24 mouse cellular contexts compared by ENCODE assay signal in the genomic region with DNA sequence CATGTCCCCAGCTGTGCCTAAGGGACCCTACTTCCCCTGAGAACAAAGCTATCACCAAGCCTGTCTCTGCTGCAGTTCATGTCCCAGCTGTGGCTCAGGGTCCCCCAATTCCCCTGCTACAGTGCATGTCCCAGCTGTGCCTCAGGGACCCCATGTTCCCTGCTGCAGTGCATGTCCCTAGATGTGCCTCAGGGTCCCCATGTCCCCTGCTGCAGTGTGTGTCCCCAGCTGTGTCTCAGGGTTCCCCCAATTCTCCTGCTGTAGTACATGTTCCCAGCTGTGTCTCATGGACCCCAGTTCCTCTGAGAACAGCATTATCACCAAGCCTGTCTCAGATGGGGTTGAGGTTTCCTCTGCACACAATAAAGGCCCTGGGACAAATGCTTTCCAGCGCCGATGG.
DNase-seq lines count a peak whose midpoint lies in the region; ATAC-seq and TF ChIP-seq lines count a peak whose summit lies in the region.
"Had no signal": no experiment of that assay in that cellular context is flagged by ENCODE, and none has a peak within 500 bp of the region (broad histone marks: within the 10 kb centered on the region; RNA-seq: fewer than 3 reads in every experiment).

No protein-coding gene starts in this region.

- no peaks in the 10 kb centered on the region for H3K9me3 ChIP-seq in megakaryocyte, embryonic 14.5 days
- no peaks in the 10 kb centered on the region for H3K9me3 ChIP-seq in limb, embryonic 10.5 days (replicated peaks)
- H3K9me3 ChIP-seq: hindbrain, embryonic 12.5 days; liver, embryonic 13.5 days; midbrain, embryonic 10.5 days; midbrain, embryonic 15.5 days had no signal

- TF ChIP-seq CTCF in gastrocnemius, adult 2 months (IDR thresholded peaks at IDR 0.05): no peak

- WGBS in limb, embryonic 10.5 days: 82% methylated on average over 2 of the region's 2 CpGs

- H3K27me3 ChIP-seq in megakaryocyte, embryonic 14.5 days (replicated peaks): peaks cover 19% of the 10 kb centered on the region
- H3K27me3 ChIP-seq in limb, embryonic 10.5 days (ENCODE audit: low read depth, poor library complexity, severe bottlenecking): peaks cover 71% of the 10 kb centered on the region
- H3K27me3 ChIP-seq: hindbrain, embryonic 12.5 days; liver, embryonic 13.5 days; midbrain, embryonic 15.5 days; Patski had no signal

- no peaks in the 10 kb centered on the region for H3K4me1 ChIP-seq in megakaryocyte, embryonic 14.5 days
- H3K4me1 ChIP-seq in limb, embryonic 10.5 days: peaks cover 50% of the 10 kb centered on the region

- no peak for DNase-seq in gastrocnemius, adult 2 months
- no peak for DNase-seq in gastrocnemius, postnatal 36 days
- no peak for DNase-seq in limb, embryonic 10.5 days (ENCODE audit: low spot score)
- no peak for DNase-seq in layer of hippocampus, adult 18-20 months (ENCODE audit: low spot score in 2 of 2)
- DNase-seq in kidney, postnatal 10 days: no peak
- DNase-seq: adrenal gland, postnatal 10 days; cerebellum, adult 11 months; cerebellum, adult 9-10 months; cerebellum, postnatal 36 days; kidney, adult 9 months; kidney, postnatal 14 days; liver, embryonic 13.5 days; lung, adult 18-20 months; lung, postnatal 4 days had no signal

- peak overlapping the region; percentile 94 for H3K27ac ChIP-seq in gastrocnemius, adult 2 months
- H3K27ac ChIP-seq in limb, embryonic 10.5 days: peak overlapping the region; percentile 89
- H3K27ac ChIP-seq: left cerebral cortex, adult 2 months; liver, embryonic 13.5 days; midbrain, embryonic 10.5 days; midbrain, embryonic 15.5 days had no signal

- intact Hi-C loops in gastrocnemius, adult 2 months (cut with DNase I): loop anchor here (5.0 kb wide), 1 partner anchor 384 kb away; a partner anchor contains a TSS
- intact Hi-C loops in gastrocnemius, postnatal 36 days (cut with DNase I): loop anchor here (5.0 kb wide), 1 partner anchor 384 kb away; a partner anchor contains a TSS

- H3K4me3 ChIP-seq in gastrocnemius, adult 2 months: no peak overlapping the region
- peak overlapping the region; percentile 5 for H3K4me3 ChIP-seq in megakaryocyte, embryonic 14.5 days (replicated peaks)
- H3K4me3 ChIP-seq in limb, embryonic 10.5 days: no peak overlapping the region
- H3K4me3 ChIP-seq: hindbrain, embryonic 12.5 days; left cerebral cortex, adult 2 months; liver, embryonic 13.5 days; midbrain, embryonic 10.5 days; midbrain, embryonic 15.5 days had no signal

- ATAC-seq in megakaryocyte, adult 5-6 weeks (ENCODE audit: poor library complexity, severe bottlenecking): no peak
- ATAC-seq: forebrain, embryonic 16.5 days; intestine, postnatal 0 days; lung, postnatal 0 days; midbrain, embryonic 15.5 days had no signal

- H3K36me3 ChIP-seq in megakaryocyte, embryonic 14.5 days (replicated peaks; ENCODE audit: low read length): no peaks in the 10 kb centered on the region
- H3K36me3 ChIP-seq in limb, embryonic 10.5 days: no peaks in the 10 kb centered on the region
- H3K36me3 ChIP-seq: hindbrain, embryonic 12.5 days; liver, embryonic 13.5 days; midbrain, embryonic 10.5 days; midbrain, embryonic 15.5 days had no signal
